Mouse (Mus musculus): ENCODE data around the gene Arhgef38.

GRCm38 (mm10) chr3:133202171-133202570 is 32.6 kb downstream of the Arhgef38 start:
- no peak for TF ChIP-seq POLR2A (IDR thresholded peaks at IDR 0.05; ENCODE audit: borderline replicate concordance, control insufficient read depth, low read depth, low read length)
- TF ChIP-seq CTCF (IDR thresholded peaks at IDR 0.05; ENCODE audit: control insufficient read depth, insufficient read depth, low read length) = no peak
